Mouse (Mus musculus) midbrain, embryonic 16.5 days (tissue): ENCODE data around the gene 1700020L24Rik. TPM values are rescaled to one million over a fixed set of nuclear protein-coding genes. Genes with fewer than 3 reads are reported as not detected.

Experiments used
- ATAC-seq: fragments of 200-750 bp; cut with Nextera tagmentation; 2 replicates; pipeline ENCODE4 v1.8.0; 2017; ENCODE audit warnings: moderate TSS enrichment
- H3K27ac ChIP-seq: fragments of 300-500 bp; sonication (generic); 2 replicates; pipeline ENCODE4 v1.5.1; 2014; ENCODE audit warnings: mild to moderate bottlenecking, low read length, mixed read lengths
- H3K27me3 ChIP-seq: fragments of 300-500 bp; sonication (generic); 2 replicates; pipeline ENCODE4 v1.6.1; 2014; ENCODE audit warnings: low read depth, low read length, mixed read lengths; ENCODE audit not compliant: control insufficient read depth, insufficient read depth
- H3K36me3 ChIP-seq: fragments of 300-500 bp; sonication (generic); 2 replicates; pipeline ENCODE4 v1.6.1; 2014; ENCODE audit warnings: mild to moderate bottlenecking, low read length, moderate library complexity, mixed read lengths; ENCODE audit not compliant: control insufficient read depth, insufficient read depth
- H3K4me1 ChIP-seq: fragments of 300-500 bp; sonication (generic); 2 replicates; pipeline ENCODE4 v1.6.1; 2014; ENCODE audit warnings: mild to moderate bottlenecking, low read length, mixed read lengths; ENCODE audit not compliant: control insufficient read depth, insufficient read depth
- H3K4me2 ChIP-seq: fragments of 300-500 bp; sonication (generic); 2 replicates; pipeline ENCODE4 v1.6.1; 2014; ENCODE audit warnings: mild to moderate bottlenecking, low read length, mixed read lengths
- H3K4me3 ChIP-seq: fragments of 300-500 bp; sonication (generic); 2 replicates; pipeline ENCODE4 v1.5.1; 2014; ENCODE audit warnings: low read depth, mild to moderate bottlenecking, low read length, moderate library complexity, mixed read lengths
- H3K9ac ChIP-seq: fragments of 300-500 bp; sonication (generic); 2 replicates; pipeline ENCODE4 v1.6.1; 2014; ENCODE audit warnings: low read depth, low read length, mixed read lengths
- H3K9me3 ChIP-seq: fragments of 300-500 bp; sonication (generic); replicated peaks from 2 replicates; pipeline ENCODE4 v1.6.1; 2014; ENCODE audit warnings: mild to moderate bottlenecking, low read length, mixed read lengths; ENCODE audit not compliant: control insufficient read depth, poor library complexity, severe bottlenecking
- WGBS: fragments of 180-500 bp; shearing (Covaris S2); extraction: QIAGEN DNeasy Blood & Tissue Kit; methylation state at CpG from one replicate; pipeline ENCODE4 v1.1.7; 2014; 5-methylcytosine and 5-hydroxymethylcytosine counted together
- polyA plus RNA-seq: library from polyadenylated mRNA; unstranded; fragments of >200 nt; fragmentation: Nextera tagmentation; extraction: Ambion mirVana; gene quantifications from 2 replicates; pipeline ENCODE4 v1.2.1, GENCODE M21; 2015

The 1700020L24Rik gene
- polyA plus RNA-seq, 1 experiment from 2014 or later = 0.64 TPM

- Histone ChIP-seq H3K9me3 (no peaks in the 10 kb centered on the region), H3K4me2 (peak overlapping the region; percentile 91), H3K27me3 (no peaks in the 10 kb centered on the region), H3K4me3 (peak overlapping the region; percentile 91), H3K4me1 (peaks cover 27% of the 10 kb centered on the region), H3K9ac (peak overlapping the region; percentile 98), H3K36me3 (no peaks in the 10 kb centered on the region), H3K27ac (peak overlapping the region; percentile 34; the same call in 1 of the 2 replicates)
- ATAC-seq = peak; percentile 71
- 1% methylated on average over 20 of the region's 40 CpGs for WGBS
These were observed 27.6 kb upstream of the 1700020L24Rik start for GRCm38 (mm10) chr11:83409792-83410291.

- Histone ChIP-seq H3K9me3 (no peaks in the 10 kb centered on the region), H3K36me3 (no peaks in the 10 kb centered on the region), H3K27ac (no peak overlapping the region), H3K9ac (peak overlapping the region; percentile 98), H3K4me3 (peak overlapping the region; percentile 91), H3K4me2 (peak overlapping the region; percentile 91), H3K4me1 (peaks cover 27% of the 10 kb centered on the region), H3K27me3 (no peaks in the 10 kb centered on the region)
- ATAC-seq = no peak
- 27% methylated on average over 6 of the region's 6 CpGs for WGBS
These were observed 27.0 kb upstream of the 1700020L24Rik start for GRCm38 (mm10) chr11:83410510-83410909.

GRCm38 (mm10) chr11:83417080-83417479 lies 20.4 kb upstream of the 1700020L24Rik start:
- Histone ChIP-seq H3K9ac (no peak overlapping the region), H3K36me3 (no peaks in the 10 kb centered on the region), H3K9me3 (no peaks in the 10 kb centered on the region), H3K4me1 (peaks cover 10% of the 10 kb centered on the region), H3K4me3 (no peak overlapping the region), H3K27me3 (peaks cover 18% of the 10 kb centered on the region), H3K4me2 (no peak overlapping the region), H3K27ac (no peak overlapping the region)
- WGBS = 15% methylated on average over 5 of the region's 5 CpGs
- no peak for ATAC-seq

- Histone ChIP-seq H3K27ac (no peak overlapping the region), H3K36me3 (no peaks in the 10 kb centered on the region), H3K4me3 (no peak overlapping the region), H3K27me3 (peaks cover 18% of the 10 kb centered on the region), H3K4me1 (peaks cover 9% of the 10 kb centered on the region; the same call in 1 of the 2 replicates), H3K9me3 (no peaks in the 10 kb centered on the region), H3K4me2 (no peak overlapping the region), H3K9ac (no peak overlapping the region)
- no peak for ATAC-seq
- 86% methylated on average over 7 of the region's 7 CpGs for WGBS
These were observed 19.8 kb upstream of the 1700020L24Rik start for GRCm38 (mm10) chr11:83417708-83418107.

DNA sequence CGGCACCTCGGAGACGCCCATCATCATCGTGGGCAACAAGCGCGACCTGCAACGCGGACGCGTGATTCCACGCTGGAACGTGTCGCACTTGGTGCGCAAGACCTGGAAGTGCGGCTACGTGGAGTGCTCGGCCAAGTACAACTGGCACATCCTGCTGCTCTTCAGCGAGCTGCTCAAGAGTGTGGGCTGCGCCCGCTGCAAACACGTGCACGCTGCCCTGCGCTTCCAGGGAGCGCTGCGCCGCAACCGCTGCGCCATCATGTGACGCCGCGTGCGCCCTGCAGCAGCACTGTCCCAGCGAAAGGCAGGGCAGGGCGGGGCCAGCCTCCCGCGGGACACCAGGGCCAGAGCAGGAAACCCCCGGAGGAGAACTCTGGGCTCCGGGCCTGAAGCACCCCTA lies 18.9 kb upstream of the 1700020L24Rik start:
- H3K9ac ChIP-seq = peak overlapping the region; percentile 11; the same call in 1 of the 2 replicates
- no peaks in the 10 kb centered on the region for H3K36me3 ChIP-seq
- 5% methylated on average over 38 of the region's 38 CpGs for WGBS
- ATAC-seq = peak; percentile 51
- peak overlapping the region; percentile 52 for H3K4me2 ChIP-seq
- H3K4me1 ChIP-seq = peaks cover 9% of the 10 kb centered on the region; the same call in 1 of the 2 replicates
- H3K27me3 ChIP-seq = peaks cover 18% of the 10 kb centered on the region
- H3K4me3 ChIP-seq = peak overlapping the region; percentile 17
- no peaks in the 10 kb centered on the region for H3K9me3 ChIP-seq
- H3K27ac ChIP-seq = no peak overlapping the region

DNA sequence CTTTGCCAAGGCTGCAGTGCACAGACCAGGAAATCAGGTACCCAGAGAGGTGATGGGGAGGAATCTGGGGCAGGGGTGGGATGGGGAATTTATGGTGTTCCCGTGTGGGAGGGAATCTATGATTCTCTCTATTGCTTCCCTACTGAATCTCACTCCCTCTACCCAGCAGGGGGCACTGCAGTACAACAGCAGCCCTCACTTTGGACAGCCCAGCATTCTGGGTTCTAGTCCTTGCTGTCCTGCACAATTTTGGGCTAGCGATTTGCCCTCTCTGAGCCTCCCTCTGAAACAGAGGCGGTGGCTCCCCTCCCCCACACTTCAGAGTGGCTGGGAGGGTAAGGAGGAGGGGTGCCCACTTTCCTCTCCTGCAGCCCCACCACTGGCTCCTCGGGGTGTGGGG lies 17.1 kb upstream of the 1700020L24Rik start:
- Histone ChIP-seq H3K27ac (no peak overlapping the region), H3K4me3 (no peak overlapping the region), H3K36me3 (no peaks in the 10 kb centered on the region), H3K4me2 (no peak overlapping the region), H3K9ac (no peak overlapping the region), H3K9me3 (no peaks in the 10 kb centered on the region), H3K27me3 (peaks cover 18% of the 10 kb centered on the region), H3K4me1 (peaks cover 9% of the 10 kb centered on the region; the same call in 1 of the 2 replicates)
- no peak for ATAC-seq
- WGBS = 49% methylated on average over 4 of the region's 4 CpGs

GRCm38 (mm10) chr11:83421305-83421704 lies 16.2 kb upstream of the 1700020L24Rik start:
- ATAC-seq = no peak
- peaks cover 18% of the 10 kb centered on the region for H3K27me3 ChIP-seq
- H3K4me2 ChIP-seq = no peak overlapping the region
- no peak overlapping the region for H3K27ac ChIP-seq
- no peaks in the 10 kb centered on the region for H3K36me3 ChIP-seq
- peaks cover 9% of the 10 kb centered on the region; the same call in 1 of the 2 replicates for H3K4me1 ChIP-seq
- H3K9ac ChIP-seq = no peak overlapping the region
- 4% methylated on average over 9 of the region's 9 CpGs for WGBS
- H3K9me3 ChIP-seq = no peaks in the 10 kb centered on the region
- H3K4me3 ChIP-seq = no peak overlapping the region

- no peaks in the 10 kb centered on the region for H3K4me1 ChIP-seq
- H3K27ac ChIP-seq = no peak overlapping the region
- H3K9ac ChIP-seq = no peak overlapping the region
- H3K9me3 ChIP-seq = no peaks in the 10 kb centered on the region
- 0 out of 2 replicates have a peak, but pooled peaks have one; percentile 42 for ATAC-seq
- H3K4me2 ChIP-seq = no peak overlapping the region
- H3K27me3 ChIP-seq = peaks cover 15% of the 10 kb centered on the region
- WGBS = 10% methylated on average over 8 of the region's 8 CpGs
- H3K4me3 ChIP-seq = no peak overlapping the region
- no peaks in the 10 kb centered on the region for H3K36me3 ChIP-seq
These were observed 12.8 kb upstream of the 1700020L24Rik start for GRCm38 (mm10) chr11:83424681-83425080.

DNA sequence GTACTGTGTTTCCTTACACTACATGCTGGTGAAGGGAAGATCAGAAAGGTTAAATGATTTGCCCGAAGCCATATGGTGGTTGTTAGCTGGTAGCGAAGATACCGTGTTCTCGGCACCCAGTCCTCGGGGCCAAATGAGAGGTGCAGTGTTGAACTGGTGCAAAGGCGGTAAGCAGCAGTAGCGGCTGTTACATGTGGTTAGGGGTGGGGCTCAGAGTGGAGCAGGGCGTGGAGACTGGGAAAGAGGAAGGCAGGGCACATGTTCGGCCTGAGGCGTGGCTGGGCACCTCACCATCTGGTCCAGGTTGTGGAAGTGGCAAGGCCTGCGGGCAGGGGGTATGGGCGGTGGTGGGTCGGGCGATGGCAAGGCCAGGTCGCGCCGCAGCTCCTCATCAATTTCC lies 10.5 kb upstream of the 1700020L24Rik start:
- H3K4me2 ChIP-seq = no peak overlapping the region

More for the DNA sequence above, 10.5 kb upstream of the 1700020L24Rik start:
- no peaks in the 10 kb centered on the region for H3K4me1 ChIP-seq
- whole genome bisulfite sequencing = 43% methylated on average over 17 of the region's 17 CpGs
- H3K36me3 ChIP-seq = no peaks in the 10 kb centered on the region
- H3K27ac ChIP-seq = no peak overlapping the region
- H3K4me3 ChIP-seq = no peak overlapping the region
- H3K9me3 ChIP-seq = no peaks in the 10 kb centered on the region
- H3K9ac ChIP-seq = no peak overlapping the region
- peaks cover 6% of the 10 kb centered on the region; the same call in 1 of the 2 replicates for H3K27me3 ChIP-seq
- ATAC-seq = no peak
